Mouse (Mus musculus) kidney, adult 11 months (tissue): ENCODE data around the gene Ddx1.

Experiments
- DNase-seq: peaks from one replicate; pipeline ENCODE4 v3.0.0; 2022

Gene Ddx1

GRCm38 (mm10) chr12:13248691-13249572 is at the start of gene Ddx1:
TSS of gene Ddx1 (minus strand) at chr12:13249213.
- DNase-seq = peak; percentile 68

GRCm38 (mm10) chr12:13293421-13293881 is 44.4 kb upstream of the Ddx1 start:
- no peak for DNase-seq

GRCm38 (mm10) chr12:13291453-13291852 is 42.4 kb upstream of the Ddx1 start:
- DNase-seq = no peak

- DNase-seq = no peak
These were observed 20.8 kb upstream of the Ddx1 start for GRCm38 (mm10) chr12:13269570-13270390.

GRCm38 (mm10) chr12:13268826-13269449 is 19.9 kb upstream of the Ddx1 start, which contains the start of gene Nbas:
TSS of gene Nbas (plus strand) at chr12:13269133.
- DNase-seq = peak; percentile 76

- DNase-seq = no peak
These were observed 19.4 kb upstream of the Ddx1 start for GRCm38 (mm10) chr12:13268412-13268811.

- DNase-seq = no peak
These were observed 6.7 kb upstream of the Ddx1 start for GRCm38 (mm10) chr12:13255701-13256100.

GRCm38 (mm10) chr12:13255068-13255467 is 6.1 kb upstream of the Ddx1 start:
- DNase-seq = no peak

GRCm38 (mm10) chr12:13249573-13249919 is 533 bp upstream of the Ddx1 start:
- no peak for DNase-seq

GRCm38 (mm10) chr12:13242453-13242852 is 6.6 kb downstream of the Ddx1 start:
- DNase-seq = no peak

- peak; percentile 44 for DNase-seq
These were observed 30.9 kb downstream of the Ddx1 start for GRCm38 (mm10) chr12:13218101-13218514.

GRCm38 (mm10) chr12:13217568-13217967 is 31.4 kb downstream of the Ddx1 start:
- DNase-seq = peak; percentile 50

- no peak for DNase-seq
These were observed 32.4 kb downstream of the Ddx1 start for GRCm38 (mm10) chr12:13216501-13217103.

- DNase-seq = peak; percentile 82
These were observed 34.4 kb downstream of the Ddx1 start for GRCm38 (mm10) chr12:13214345-13215278.

GRCm38 (mm10) chr12:13211746-13212482 is 37.1 kb downstream of the Ddx1 start:
- peak; percentile 60 for DNase-seq

- DNase-seq = no peak
These were observed 39.2 kb downstream of the Ddx1 start for GRCm38 (mm10) chr12:13209692-13210377.

- DNase-seq = peak; percentile 76
These were observed 40.0 kb downstream of the Ddx1 start for GRCm38 (mm10) chr12:13208983-13209451.

- DNase-seq = no peak
These were observed 40.5 kb downstream of the Ddx1 start for GRCm38 (mm10) chr12:13208517-13208916.

- DNase-seq = peak; percentile 59
These were observed 41.9 kb downstream of the Ddx1 start for GRCm38 (mm10) chr12:13207099-13207498.

- no peak for DNase-seq
These were observed 43.3 kb downstream of the Ddx1 start for GRCm38 (mm10) chr12:13205733-13206132.
